Mouse (Mus musculus) thymus, adult 2 months (tissue): ENCODE results near the gene Lce1c.

ENCODE experiments used
- CTCF ChIP-seq: fragments of 200-500 bp; IDR thresholded peaks from 2 replicates; pipeline ENCODE4 v1.5.1; 2012; ENCODE audit warnings: mild to moderate bottlenecking, control low read depth, low read length, moderate library complexity, borderline replicate concordance; ENCODE audit not compliant: control insufficient read depth, poor library complexity, insufficient read depth; ENCODE audit errors: extremely low read depth
- POLR2A ChIP-seq: fragments of 200-500 bp; IDR thresholded peaks from 2 replicates; pipeline ENCODE4 v1.6.1; 2012; ENCODE audit warnings: mild to moderate bottlenecking, low read length, control low read depth, moderate library complexity; ENCODE audit not compliant: control insufficient read depth, poor library complexity, insufficient read depth; ENCODE audit errors: extremely low read depth

DNA sequence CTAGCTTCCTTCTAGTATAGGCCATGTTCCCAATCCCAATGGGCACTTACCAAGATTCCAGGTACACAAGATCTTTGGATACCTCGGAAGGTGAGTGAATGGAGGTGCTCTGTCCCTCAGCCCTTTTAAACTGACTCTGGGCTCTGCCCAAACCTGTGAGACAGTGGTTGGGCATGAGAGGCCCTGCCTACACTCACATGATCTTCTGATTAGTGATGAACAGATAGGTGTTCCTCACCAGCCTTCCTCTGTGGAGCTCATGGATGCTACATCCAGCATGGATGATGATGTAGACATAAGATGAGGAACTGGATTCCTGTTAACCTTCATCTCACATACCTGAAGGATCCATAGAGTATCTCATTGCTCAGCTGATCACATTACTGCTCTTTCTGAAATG lies 30.8 kb upstream of the Lce1c start, which contains the start of gene Lce1a1:
- TF ChIP-seq CTCF (no peak), POLR2A (no peak)
